Mouse (Mus musculus) hematopoietic stem cell, adult 5-6 weeks (primary cell): Measurements from ENCODE around the gene Olfr508. TPM values are rescaled to one million over a fixed set of nuclear protein-coding genes. Genes with fewer than 3 reads are reported as not detected.
"Not testable (repeated sequence)": the region's sequence is repeated elsewhere in the genome, so short reads cannot be mapped to it uniquely, and the experiment has no call there.

Experiments
- ATAC-seq, 2 experiments: fragments of 125-278 bp in 1 of 2; replicated peaks in 1 of 2; 2 replicates each; pipeline ENCODE4 v1.8.0; 2016 to 2017; ENCODE audit warnings: inconsistent platforms in 2 of 2, mild to moderate bottlenecking in 2 of 2, moderate number of reproducible peaks in 2 of 2, low read depth in 1 of 2, moderate TSS enrichment in 1 of 2; ENCODE audit not compliant: low FRiP score in 2 of 2, poor library complexity in 2 of 2, severe bottlenecking in 2 of 2, insufficient read depth in 1 of 2, low TSS enrichment in 1 of 2
- total RNA-seq: library from RNA; stranded (forward); fragments of 172-1452, 232-1000 nt; gene quantifications from 2 replicates; pipeline ENCODE4 v1.2.3, GENCODE M21; 2017

Olfr508 gene
- not detected in 2 replicates for total RNA-seq

GRCm38 (mm10) chr7:108629694-108630093 lies at the start of gene Olfr508:
Gene Olfr508, plus strand, starts transcription at chr7:108629994.
- no peak for ATAC-seq

- ATAC-seq, result no peak
These were observed 40.0 kb upstream of the Olfr508 start for GRCm38 (mm10) chr7:108589797-108590196.

- not testable (repeated sequence) for ATAC-seq
These were observed 27.9 kb upstream of the Olfr508 start for GRCm38 (mm10) chr7:108601916-108602315.

- ATAC-seq, result no peak
These were observed 19.3 kb upstream of the Olfr508 start, which contains the start of gene Olfr506 for GRCm38 (mm10) chr7:108610487-108610886. Gene Olfr506, plus strand, starts transcription at chr7:108610787.

GRCm38 (mm10) chr7:108614110-108614509 lies 15.7 kb upstream of the Olfr508 start:
- no peak for ATAC-seq

GRCm38 (mm10) chr7:108616781-108617180 lies 13.0 kb upstream of the Olfr508 start:
- not testable (repeated sequence) for ATAC-seq

- ATAC-seq, result no peak
These were observed 8.3 kb upstream of the Olfr508 start, which contains the start of gene Olfr507 for GRCm38 (mm10) chr7:108621514-108621913. Gene Olfr507, plus strand, starts transcription at chr7:108621814.

GRCm38 (mm10) chr7:108651806-108652205 lies 22.0 kb downstream of the Olfr508 start, which contains the start of gene Olfr509:
Gene Olfr509, minus strand, starts transcription at chr7:108651906.
- no peak for ATAC-seq

GRCm38 (mm10) chr7:108662419-108662818 lies 32.6 kb downstream of the Olfr508 start:
- ATAC-seq, result no peak

GRCm38 (mm10) chr7:108666118-108666517 lies 36.3 kb downstream of the Olfr508 start, which contains the start of gene Olfr510:
Gene Olfr510, plus strand, starts transcription at chr7:108666418.
- no peak for ATAC-seq

- no peak for ATAC-seq
These were observed 41.3 kb downstream of the Olfr508 start for GRCm38 (mm10) chr7:108671058-108671457.

GRCm38 (mm10) chr7:108678886-108679285 lies 49.1 kb downstream of the Olfr508 start:
- no peak for ATAC-seq

Other genes starting within 250 kb of the Olfr508 start
- not detected in 2 replicates for gene Olfr495, start 236.8 kb upstream of the Olfr508 start, total RNA-seq
- not detected in 2 replicates for gene Olfr497, start 209.6 kb upstream of the Olfr508 start, total RNA-seq
- gene Olfr498, start 164.7 kb upstream of the Olfr508 start, total RNA-seq, result not detected in 2 replicates
- gene Olfr502, start 104.9 kb upstream of the Olfr508 start, total RNA-seq, result not detected in 2 replicates
- gene Olfr503, start 85.5 kb upstream of the Olfr508 start, total RNA-seq, result not detected in 2 replicates
- not detected in 2 replicates for gene Olfr504, start 64.2 kb upstream of the Olfr508 start, total RNA-seq
- gene Olfr506, start 19.2 kb upstream of the Olfr508 start, total RNA-seq, result not detected in 2 replicates
- not detected in 2 replicates for gene Olfr507, start 8.2 kb upstream of the Olfr508 start, total RNA-seq
- not detected in 2 replicates for gene Olfr509, start 21.9 kb downstream of the Olfr508 start, total RNA-seq
- gene Olfr510, start 36.4 kb downstream of the Olfr508 start, total RNA-seq, result not detected in 2 replicates
- gene Olfr512, start 83.3 kb downstream of the Olfr508 start, total RNA-seq, result not detected in 2 replicates
- gene Olfr513, start 121.0 kb downstream of the Olfr508 start, total RNA-seq, result not detected in 2 replicates
- gene Olfr514, start 196.0 kb downstream of the Olfr508 start, total RNA-seq, result not detected in 2 replicates
- gene Olfr516, start 220.5 kb downstream of the Olfr508 start, total RNA-seq, result not detected in 2 replicates
- gene Olfr517, start 242.4 kb downstream of the Olfr508 start, total RNA-seq, result not detected in 2 replicates